12 mouse cellular contexts compared by ENCODE assay signal in genomic region chr13:98317911-98318310, GRCm38 (mm10). TPM values are rescaled to one million over a fixed set of nuclear protein-coding genes. Genes with fewer than 3 reads are reported as not detected.
A peak's percentile ranks its signal among the peaks of the same experiment; 100 is the strongest.
DNase-seq lines count a peak whose midpoint lies in the region; ATAC-seq lines count a peak whose summit lies in the region.
"Had no signal": no experiment of that assay in that cellular context is flagged by ENCODE, and none has a peak within 500 bp of the region (broad histone marks: within the 10 kb centered on the region; RNA-seq: fewer than 3 reads in every experiment).

No protein-coding gene starts in this region.

- no peak overlapping the region for H3K27ac ChIP-seq in heart, embryonic 13.5 days (replicated peaks)
- H3K27ac ChIP-seq in neural tube, embryonic 12.5 days, result no peak overlapping the region
- H3K27ac ChIP-seq in liver, embryonic 12.5 days, result no peak overlapping the region

- ATAC-seq in heart, embryonic 13.5 days (ENCODE audit: extremely low read depth, insufficient number of reproducible peaks, low FRiP score, low TSS enrichment), result no peak
- ATAC-seq in neural tube, embryonic 12.5 days (ENCODE audit: low FRiP score, low read depth), result no peak
- no peak for ATAC-seq in liver, embryonic 12.5 days
- ATAC-seq in frontal cortex, adult (ENCODE audit: low TSS enrichment), result no peak

- 86% methylated on average over 6 of the region's 6 CpGs for WGBS in heart, embryonic 13.5 days
- WGBS in neural tube, embryonic 12.5 days, result 93% methylated on average over 6 of the region's 6 CpGs
- WGBS in liver, embryonic 12.5 days (ENCODE audit: insufficient replicate concordance), result 77% methylated on average over 6 of the region's 6 CpGs

- no peak overlapping the region for H3K9ac ChIP-seq in heart, embryonic 13.5 days
- H3K9ac ChIP-seq in neural tube, embryonic 12.5 days, result no peak overlapping the region
- H3K9ac ChIP-seq in liver, embryonic 12.5 days, result no peak overlapping the region

- no peaks in the 10 kb centered on the region for H3K9me3 ChIP-seq in heart, embryonic 13.5 days
- H3K9me3 ChIP-seq in neural tube, embryonic 12.5 days, result no peaks in the 10 kb centered on the region
- H3K9me3 ChIP-seq in liver, embryonic 12.5 days (replicated peaks), result no peaks in the 10 kb centered on the region

- H3K27me3 ChIP-seq in heart, embryonic 13.5 days (replicated peaks), result no peaks in the 10 kb centered on the region
- H3K27me3 ChIP-seq in neural tube, embryonic 12.5 days (replicated peaks), result no peaks in the 10 kb centered on the region
- H3K27me3 ChIP-seq in liver, embryonic 12.5 days (replicated peaks), result no peaks in the 10 kb centered on the region

- H3K4me2 ChIP-seq in heart, embryonic 13.5 days, result peak overlapping the region; percentile 89
- peak overlapping the region; percentile 73; the same call in 1 of the 2 replicates for H3K4me2 ChIP-seq in neural tube, embryonic 12.5 days (replicated peaks)
- peak overlapping the region; percentile 81 for H3K4me2 ChIP-seq in liver, embryonic 12.5 days

- peaks cover 19% of the 10 kb centered on the region for H3K36me3 ChIP-seq in heart, embryonic 13.5 days
- peaks cover 13% of the 10 kb centered on the region for H3K36me3 ChIP-seq in neural tube, embryonic 12.5 days
- peaks cover 21% of the 10 kb centered on the region for H3K36me3 ChIP-seq in liver, embryonic 12.5 days

- DNase-seq in heart, postnatal 4 days, result no peak
- DNase-seq in neural tube, embryonic 10.5 days (ENCODE audit: extremely low spot score, low spot score), result no peak
- DNase-seq in left cerebral cortex, adult 18-20 months (ENCODE audit: low spot score in 2 of 2), result no peak
- DNase-seq in cerebellum, adult 18-20 months, result no peak
- DNase-seq: cerebellum, adult 8-10 months; kidney, postnatal 10 days; lung, adult 18-20 months had no signal

- peak overlapping the region; percentile 96; the same call in 1 of the 2 replicates for H3K4me3 ChIP-seq in heart, embryonic 13.5 days
- no peak overlapping the region for H3K4me3 ChIP-seq in neural tube, embryonic 12.5 days
- H3K4me3 ChIP-seq in liver, embryonic 12.5 days, result peak overlapping the region; percentile 100

- H3K4me1 ChIP-seq in heart, embryonic 13.5 days, result peaks cover 20% of the 10 kb centered on the region
- H3K4me1 ChIP-seq in neural tube, embryonic 12.5 days, result peaks cover 12% of the 10 kb centered on the region
- H3K4me1 ChIP-seq in liver, embryonic 12.5 days, result peaks cover 24% of the 10 kb centered on the region

RNA-seq across cellular contexts. Expression of gene Btf3, which starts 1.1 kb away (rescaled TPM):
- 385 and 447 TPM in 2 replicates for polyA plus RNA-seq in heart, embryonic 13.5 days (2015; fragmentation: Nextera tagmentation; extraction: Ambion mirVana)
- 100 to 1,000 TPM; 291 to 301 TPM for total RNA-seq in heart, postnatal 4 days (2021)
- 648 and 669 TPM in 2 replicates for polyA plus RNA-seq in neural tube, embryonic 12.5 days (2016; fragmentation: Nextera tagmentation; extraction: Ambion mirVana)
- polyA plus RNA-seq in liver, embryonic 12.5 days (2016; fragmentation: Nextera tagmentation; extraction: Ambion mirVana), result 552 and 568 TPM in 2 replicates
- total RNA-seq in left cerebral cortex, adult 18-20 months (2021), result 100 to 1,000 TPM; 171 to 175 TPM

RNA-seq across cellular contexts. Expression of gene Foxd1, which starts 36.1 kb away (rescaled TPM):
- polyA plus RNA-seq in heart, embryonic 13.5 days (2015; fragmentation: Nextera tagmentation; extraction: Ambion mirVana), result 0.04 TPM in 2 replicates
- under 1 TPM; 0.14 to 0.24 TPM for total RNA-seq in heart, postnatal 4 days (2021)
- polyA plus RNA-seq in neural tube, embryonic 12.5 days (2016; fragmentation: Nextera tagmentation; extraction: Ambion mirVana), result 4.9 and 5.7 TPM in 2 replicates
- polyA plus RNA-seq in liver, embryonic 12.5 days (2016; fragmentation: Nextera tagmentation; extraction: Ambion mirVana), result not detected in 2 replicates
- 1 to 10 TPM; 1.6 to 2.0 TPM for total RNA-seq in left cerebral cortex, adult 18-20 months (2021)

RNA-seq across cellular contexts. Expression of gene Gm21976, which starts 38.2 kb away (rescaled TPM):
- polyA plus RNA-seq in heart, embryonic 13.5 days (2015; fragmentation: Nextera tagmentation; extraction: Ambion mirVana), result not detected in 2 replicates
- not detected for total RNA-seq in heart, postnatal 4 days (2021)
- polyA plus RNA-seq in neural tube, embryonic 12.5 days (2016; fragmentation: Nextera tagmentation; extraction: Ambion mirVana), result not detected in 2 replicates
- polyA plus RNA-seq in liver, embryonic 12.5 days (2016; fragmentation: Nextera tagmentation; extraction: Ambion mirVana), result not detected in 2 replicates
- not detected for total RNA-seq in left cerebral cortex, adult 18-20 months (2021)
- total RNA-seq: adrenal gland, adult 18-20 months had no signal

RNA-seq across cellular contexts. Expression of gene Ankra2, which starts 55.0 kb away (rescaled TPM):
- 14.1 and 14.8 TPM in 2 replicates for polyA plus RNA-seq in heart, embryonic 13.5 days (2015; fragmentation: Nextera tagmentation; extraction: Ambion mirVana)
- 10 to 100 TPM; 20.8 to 21.8 TPM for total RNA-seq in heart, postnatal 4 days (2021)
- 41.4 and 46.1 TPM in 2 replicates for polyA plus RNA-seq in neural tube, embryonic 12.5 days (2016; fragmentation: Nextera tagmentation; extraction: Ambion mirVana)
- 11.6 and 11.7 TPM in 2 replicates for polyA plus RNA-seq in liver, embryonic 12.5 days (2016; fragmentation: Nextera tagmentation; extraction: Ambion mirVana)
- total RNA-seq in left cerebral cortex, adult 18-20 months (2021), result 10 to 100 TPM; 44.6 to 45.9 TPM

RNA-seq across cellular contexts. Expression of gene Utp15, which starts 55.1 kb away (rescaled TPM):
- polyA plus RNA-seq in heart, embryonic 13.5 days (2015; fragmentation: Nextera tagmentation; extraction: Ambion mirVana), result 13.5 and 15.0 TPM in 2 replicates
- 10 to 100 TPM in 1 of 2 experiments, 1 to 10 TPM in 1; 9.7 to 11.6 TPM for total RNA-seq in heart, postnatal 4 days (2021)
- polyA plus RNA-seq in neural tube, embryonic 12.5 days (2016; fragmentation: Nextera tagmentation; extraction: Ambion mirVana), result 33.6 and 34.9 TPM in 2 replicates
- 26.9 and 28.4 TPM in 2 replicates for polyA plus RNA-seq in liver, embryonic 12.5 days (2016; fragmentation: Nextera tagmentation; extraction: Ambion mirVana)
- total RNA-seq in left cerebral cortex, adult 18-20 months (2021), result 10 to 100 TPM; 22.5 to 22.8 TPM
